Mouse (Mus musculus) liver, postnatal 0 days (tissue): ENCODE data around the gene Zrsr1.

Experiments used
- CTCF ChIP-seq: sonication (generic); IDR thresholded peaks from 2 replicates; pipeline ENCODE4 v1.5.1; 2016; ENCODE audit warnings: antibody characterized with exemption, low read depth
- EP300 ChIP-seq: IDR thresholded peaks from 2 replicates; pipeline ENCODE4 v1.6.1; 2016; ENCODE audit warnings: antibody characterized with exemption, low read depth, mild to moderate bottlenecking

DNA sequence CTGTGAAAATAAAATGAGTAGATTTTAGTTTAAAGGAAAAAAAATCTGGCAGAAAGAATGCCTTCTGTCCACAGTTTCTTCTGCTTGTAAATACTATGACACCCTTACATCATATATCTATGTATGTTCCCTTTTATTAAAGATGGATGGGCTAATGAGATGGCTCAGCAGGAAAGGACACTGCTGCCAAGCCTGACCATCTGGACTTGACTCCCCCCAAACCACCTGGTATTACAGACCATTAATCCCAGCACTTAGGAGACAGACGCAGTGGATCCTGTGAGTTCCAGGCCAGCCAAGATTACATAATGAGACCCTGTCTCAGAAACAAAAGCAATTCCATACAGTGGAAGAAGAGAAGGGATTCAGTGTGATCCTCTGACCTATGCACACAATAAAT lies 6.9 kb downstream of the Zrsr1 start:
- TF ChIP-seq CTCF (no peak), EP300 (no peak)
